Mouse (Mus musculus): Measurements from ENCODE around the gene Mill2. TPM values are rescaled to one million over a fixed set of nuclear protein-coding genes. Genes with fewer than 3 reads are reported as not detected.
"Not testable (repeated sequence)": the region's sequence is repeated elsewhere in the genome, so short reads cannot be mapped to it uniquely, and the experiment has no call there.

Gene Mill2
- 0.17 and 0.31 TPM in 2 replicates for polyA plus RNA-seq (2016; fragmentation: Nextera tagmentation; extraction: Ambion mirVana)

DNA sequence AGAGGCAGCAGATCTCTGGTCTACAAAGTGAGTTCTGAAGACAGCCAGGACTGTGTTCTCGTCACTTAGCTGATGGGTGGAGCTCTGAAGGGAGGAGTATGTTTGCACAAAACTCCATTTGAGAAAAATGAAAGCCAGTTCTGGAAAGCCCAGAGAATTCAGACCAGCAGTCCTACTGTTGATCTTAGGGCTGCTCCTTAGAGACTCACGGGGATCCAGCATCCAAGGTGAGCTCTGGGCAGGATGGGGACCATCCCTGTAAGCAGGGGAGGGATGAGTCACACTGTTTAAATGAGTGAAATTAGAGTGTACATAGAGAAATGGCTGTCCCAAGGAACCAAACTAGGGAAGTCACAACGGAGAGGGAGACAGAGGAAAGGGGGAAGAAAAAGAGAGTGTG is at the start of gene Mill2:
Gene Mill2 (plus strand): TSS at position 102 of the 400 bp plus-strand sequence.
- peaks cover 8% of the 10 kb centered on the region for H3K4me1 ChIP-seq (replicated peaks)
- no peak; the same call in 1 of the 2 replicates for ATAC-seq (ENCODE audit: insufficient number of reproducible peaks, low FRiP score)
- H3K27ac ChIP-seq (ENCODE audit: poor library complexity, severe bottlenecking), result peak within 1 kb of the TSS; percentile 41
- peak within 1 kb of the TSS; percentile 82 for H3K4me2 ChIP-seq
- H3K27me3 ChIP-seq (replicated peaks), result no peaks in the 10 kb centered on the region
- H3K9me3 ChIP-seq (replicated peaks), result no peaks in the 10 kb centered on the region
- H3K4me3 ChIP-seq, result peak within 1 kb of the TSS; percentile 49
- H3K9ac ChIP-seq, result peak within 1 kb of the TSS; percentile 56
- H3K36me3 ChIP-seq, result no peaks in the 10 kb centered on the region
- WGBS, result 13% methylated on average over 3 of the region's 3 CpGs

GRCm38 (mm10) chr7:18790671-18791070 is 49.1 kb upstream of the Mill2 start:
- not testable (repeated sequence) for H3K4me1 ChIP-seq (replicated peaks); H3K27ac ChIP-seq (ENCODE audit: poor library complexity, severe bottlenecking); H3K27me3 ChIP-seq (replicated peaks); H3K9ac ChIP-seq; H3K4me3 ChIP-seq; ATAC-seq (ENCODE audit: insufficient number of reproducible peaks, low FRiP score); H3K9me3 ChIP-seq (replicated peaks); H3K4me2 ChIP-seq; H3K36me3 ChIP-seq

GRCm38 (mm10) chr7:18798420-18798819 is 41.3 kb upstream of the Mill2 start, which contains the start of gene Psg19:
Gene Psg19 (minus strand): TSS chr7:18798520.
- WGBS, result 68% methylated on average over 1 of the region's 1 CpGs
- no peak within 1 kb of the TSS for H3K27ac ChIP-seq (ENCODE audit: poor library complexity, severe bottlenecking)
- no peak within 1 kb of the TSS for H3K9ac ChIP-seq
- no peaks in the 10 kb centered on the region for H3K4me1 ChIP-seq (replicated peaks)
- no peaks in the 10 kb centered on the region for H3K27me3 ChIP-seq (replicated peaks)
- ATAC-seq (ENCODE audit: insufficient number of reproducible peaks, low FRiP score), result no peak
- no peak within 1 kb of the TSS for H3K4me2 ChIP-seq
- H3K36me3 ChIP-seq, result no peaks in the 10 kb centered on the region
- H3K9me3 ChIP-seq (replicated peaks), result no peaks in the 10 kb centered on the region
- H3K4me3 ChIP-seq, result no peak within 1 kb of the TSS

- H3K4me3 ChIP-seq, result no peak overlapping the region
- H3K4me1 ChIP-seq (replicated peaks), result no peaks in the 10 kb centered on the region
- H3K27me3 ChIP-seq (replicated peaks), result no peaks in the 10 kb centered on the region
- H3K36me3 ChIP-seq, result no peaks in the 10 kb centered on the region
- H3K9me3 ChIP-seq (replicated peaks), result no peaks in the 10 kb centered on the region
- no peak overlapping the region for H3K9ac ChIP-seq
- no peak for ATAC-seq (ENCODE audit: insufficient number of reproducible peaks, low FRiP score)
- no peak overlapping the region for H3K27ac ChIP-seq (ENCODE audit: poor library complexity, severe bottlenecking)
- WGBS, result 31% methylated on average over 3 of the region's 3 CpGs
- H3K4me2 ChIP-seq, result no peak overlapping the region
These were observed 40.6 kb upstream of the Mill2 start for GRCm38 (mm10) chr7:18799129-18799528.

- Histone ChIP-seq H3K36me3 (no peaks in the 10 kb centered on the region), H3K4me3 (no peak overlapping the region), H3K4me2 (no peak overlapping the region), H3K27ac (ENCODE audit: poor library complexity, severe bottlenecking) (no peak overlapping the region), H3K9me3 (replicated peaks) (no peaks in the 10 kb centered on the region), H3K27me3 (replicated peaks) (no peaks in the 10 kb centered on the region), H3K9ac (no peak overlapping the region), H3K4me1 (replicated peaks) (no peaks in the 10 kb centered on the region)
- ATAC-seq (ENCODE audit: insufficient number of reproducible peaks, low FRiP score), result no peak
These were observed 36.2 kb upstream of the Mill2 start for GRCm38 (mm10) chr7:18803526-18803925.

GRCm38 (mm10) chr7:18818301-18818700 is 21.5 kb upstream of the Mill2 start:
- no peak for ATAC-seq (ENCODE audit: insufficient number of reproducible peaks, low FRiP score)

DNA sequence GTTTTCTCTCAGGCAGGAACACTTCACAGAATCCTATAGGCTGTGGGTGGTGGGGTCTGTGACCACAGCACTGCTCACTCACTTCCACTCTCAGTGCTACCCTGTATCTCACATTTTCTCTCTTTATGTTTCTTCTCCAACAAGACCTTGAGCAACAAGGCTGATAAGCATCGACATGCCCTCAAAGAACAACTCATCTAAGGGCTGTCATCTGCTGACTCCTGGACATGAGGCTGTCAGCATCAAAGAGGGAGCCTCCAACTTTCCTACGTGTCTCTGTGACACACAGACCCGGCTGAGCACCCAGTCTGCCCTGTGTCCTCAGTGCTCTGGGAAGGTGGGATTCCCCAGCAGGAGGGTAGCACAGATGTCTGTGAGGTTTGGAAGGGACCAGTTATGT is 18.3 kb upstream of the Mill2 start, which contains the start of gene Psg17:
Gene Psg17 (minus strand): TSS at position 101 of the 400 bp plus-strand sequence.
- Histone ChIP-seq H3K27ac (ENCODE audit: poor library complexity, severe bottlenecking) (no peak within 1 kb of the TSS), H3K9me3 (replicated peaks) (no peaks in the 10 kb centered on the region), H3K27me3 (replicated peaks) (no peaks in the 10 kb centered on the region), H3K4me2 (no peak within 1 kb of the TSS), H3K4me1 (replicated peaks) (no peaks in the 10 kb centered on the region), H3K4me3 (no peak within 1 kb of the TSS), H3K36me3 (no peaks in the 10 kb centered on the region), H3K9ac (no peak within 1 kb of the TSS)
- 59% methylated on average over 3 of the region's 3 CpGs for WGBS
- ATAC-seq (ENCODE audit: insufficient number of reproducible peaks, low FRiP score), result no peak

More at GRCm38 (mm10) chr7:18818301-18818700, 21.5 kb upstream of the Mill2 start:
- Histone ChIP-seq H3K36me3 (no peaks in the 10 kb centered on the region), H3K4me2 (no peak overlapping the region), H3K4me3 (no peak overlapping the region), H3K27me3 (replicated peaks) (no peaks in the 10 kb centered on the region), H3K9ac (no peak overlapping the region), H3K27ac (ENCODE audit: poor library complexity, severe bottlenecking) (no peak overlapping the region), H3K4me1 (replicated peaks) (no peaks in the 10 kb centered on the region), H3K9me3 (replicated peaks) (no peaks in the 10 kb centered on the region)
- 72% methylated on average over 9 of the region's 9 CpGs for WGBS

- 59% methylated on average over 26 of the region's 26 CpGs for WGBS
- no peaks in the 10 kb centered on the region for H3K9me3 ChIP-seq (replicated peaks)
- H3K4me1 ChIP-seq (replicated peaks), result no peaks in the 10 kb centered on the region
- ATAC-seq (ENCODE audit: insufficient number of reproducible peaks, low FRiP score), result no peak; the same call in 1 of the 2 replicates
- no peaks in the 10 kb centered on the region for H3K36me3 ChIP-seq
- 0 out of 2 replicates have a peak, but pooled peaks cover 8% of the 10 kb centered on the region for H3K27me3 ChIP-seq (replicated peaks)
- H3K4me3 ChIP-seq, result no peak overlapping the region
- peak overlapping the region; percentile 14; the same call in 1 of the 2 replicates for H3K4me2 ChIP-seq
- no peak overlapping the region for H3K27ac ChIP-seq (ENCODE audit: poor library complexity, severe bottlenecking)
- H3K9ac ChIP-seq, result no peak overlapping the region
These were observed 11.8 kb upstream of the Mill2 start for GRCm38 (mm10) chr7:18827792-18828546.

- Histone ChIP-seq H3K9ac (no peak overlapping the region), H3K27ac (ENCODE audit: poor library complexity, severe bottlenecking) (no peak overlapping the region), H3K4me2 (no peak overlapping the region), H3K27me3 (replicated peaks) (0 out of 2 replicates have a peak, but pooled peaks cover 8% of the 10 kb centered on the region), H3K9me3 (replicated peaks) (no peaks in the 10 kb centered on the region; the same call in 1 of the 2 replicates), H3K4me3 (no peak overlapping the region), H3K36me3 (no peaks in the 10 kb centered on the region), H3K4me1 (replicated peaks) (no peaks in the 10 kb centered on the region)
- 49% methylated on average over 9 of the region's 9 CpGs for WGBS
- ATAC-seq (ENCODE audit: insufficient number of reproducible peaks, low FRiP score), result no peak
These were observed 11.2 kb upstream of the Mill2 start for GRCm38 (mm10) chr7:18828592-18828991.

GRCm38 (mm10) chr7:18829545-18829944 is 10.2 kb upstream of the Mill2 start:
- ATAC-seq (ENCODE audit: insufficient number of reproducible peaks, low FRiP score), result no peak
- Histone ChIP-seq H3K4me1 (replicated peaks) (no peaks in the 10 kb centered on the region), H3K9me3 (replicated peaks) (no peaks in the 10 kb centered on the region; the same call in 1 of the 2 replicates), H3K27ac (ENCODE audit: poor library complexity, severe bottlenecking) (no peak overlapping the region), H3K9ac (no peak overlapping the region), H3K4me2 (no peak overlapping the region), H3K27me3 (replicated peaks) (0 out of 2 replicates have a peak, but pooled peaks cover 8% of the 10 kb centered on the region), H3K36me3 (no peaks in the 10 kb centered on the region), H3K4me3 (no peak overlapping the region)
- WGBS, result 88% methylated on average over 7 of the region's 7 CpGs

DNA sequence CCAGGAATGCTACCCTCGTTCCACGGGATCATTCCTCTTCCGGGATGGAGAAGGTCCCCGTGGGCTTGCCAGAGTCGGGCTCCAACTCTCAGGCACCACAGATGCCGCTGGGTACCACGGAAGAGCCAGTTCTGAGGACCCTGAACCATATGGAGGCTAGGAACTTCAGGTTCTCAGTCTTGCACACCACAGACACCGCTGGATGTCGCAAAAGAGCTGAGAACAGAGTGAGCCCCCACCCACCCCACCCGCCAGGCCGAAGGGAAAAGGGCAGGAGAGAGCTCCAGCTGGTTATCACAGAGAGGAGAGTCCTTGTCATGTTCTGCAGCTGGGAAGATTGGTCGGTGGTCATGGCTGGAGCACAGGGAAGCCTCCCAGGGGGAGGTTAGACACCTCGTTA is 7.5 kb upstream of the Mill2 start:
- Histone ChIP-seq H3K4me2 (no peak overlapping the region), H3K9ac (no peak overlapping the region), H3K27me3 (replicated peaks) (0 out of 2 replicates have a peak, but pooled peaks cover 8% of the 10 kb centered on the region), H3K4me1 (replicated peaks) (no peaks in the 10 kb centered on the region), H3K4me3 (no peak overlapping the region), H3K36me3 (no peaks in the 10 kb centered on the region), H3K9me3 (replicated peaks) (no peaks in the 10 kb centered on the region; the same call in 1 of the 2 replicates), H3K27ac (ENCODE audit: poor library complexity, severe bottlenecking) (no peak overlapping the region)
- 31% methylated on average over 13 of the region's 13 CpGs for WGBS
- no peak for ATAC-seq (ENCODE audit: insufficient number of reproducible peaks, low FRiP score)
